ENCODE assay signal across 17 mouse cellular contexts in genomic region chr3:108132484-108132883, GRCm38 (mm10). TPM values are rescaled to one million over a fixed set of nuclear protein-coding genes. Genes with fewer than 3 reads are reported as not detected.
DNase-seq lines count a peak whose midpoint lies in the region; ATAC-seq lines count a peak whose summit lies in the region.
"Had no signal": no experiment of that assay in that cellular context is flagged by ENCODE, and none has a peak within 500 bp of the region (broad histone marks: within the 10 kb centered on the region; RNA-seq: fewer than 3 reads in every experiment).

No protein-coding gene starts in this region.

- peaks cover 100% of the 10 kb centered on the region for H3K79me2 ChIP-seq in macrophage (ENCODE audit: inconsistent target)

- H3K4me1 ChIP-seq in heart, embryonic 11.5 days (ENCODE audit: control insufficient read depth, insufficient read depth, low read length) = peaks cover 44% of the 10 kb centered on the region
- H3K4me1 ChIP-seq in intestine, embryonic 14.5 days (replicated peaks; ENCODE audit: control insufficient read depth, insufficient read depth, low read length) = peaks cover 6% of the 10 kb centered on the region; the same call in 1 of the 2 replicates

- H3K4me3 ChIP-seq in heart, embryonic 11.5 days (ENCODE audit: low read depth, low read length) = no peak overlapping the region
- H3K4me3 ChIP-seq in intestine, embryonic 14.5 days (ENCODE audit: low read depth, low read length) = no peak overlapping the region
- no peak overlapping the region for H3K4me3 ChIP-seq in macrophage (ENCODE audit: inconsistent target)
- H3K4me3 ChIP-seq: midbrain, embryonic 13.5 days; neural tube, embryonic 13.5 days had no signal

- no peak overlapping the region for H3K9ac ChIP-seq in heart, embryonic 11.5 days (ENCODE audit: low read depth, low read length)
- no peak overlapping the region for H3K9ac ChIP-seq in intestine, embryonic 14.5 days (ENCODE audit: low read length)
- H3K9ac ChIP-seq: midbrain, embryonic 13.5 days; neural tube, embryonic 13.5 days had no signal

- H3K27me3 ChIP-seq in heart, embryonic 11.5 days (ENCODE audit: control insufficient read depth, insufficient read depth, low read length) = no peaks in the 10 kb centered on the region
- H3K27me3 ChIP-seq in intestine, embryonic 14.5 days (replicated peaks; ENCODE audit: control insufficient read depth, insufficient read depth, low read length) = no peaks in the 10 kb centered on the region
- H3K27me3 ChIP-seq: midbrain, embryonic 13.5 days; neural tube, embryonic 13.5 days; Patski had no signal

- H3K4me2 ChIP-seq in heart, embryonic 11.5 days = no peak overlapping the region
- H3K4me2 ChIP-seq in intestine, embryonic 14.5 days (ENCODE audit: low read length) = no peak overlapping the region
- H3K4me2 ChIP-seq: midbrain, embryonic 13.5 days; neural tube, embryonic 13.5 days had no signal

- no peaks in the 10 kb centered on the region for H3K36me3 ChIP-seq in heart, embryonic 11.5 days (ENCODE audit: control insufficient read depth, insufficient read depth, low read length)
- H3K36me3 ChIP-seq in intestine, embryonic 14.5 days (ENCODE audit: control insufficient read depth, insufficient read depth, low read length) = no peaks in the 10 kb centered on the region
- H3K36me3 ChIP-seq in macrophage (ENCODE audit: inconsistent target) = no peaks in the 10 kb centered on the region
- H3K36me3 ChIP-seq: neural tube, embryonic 13.5 days had no signal

- peak overlapping the region; percentile 42 for H3K27ac ChIP-seq in heart, embryonic 11.5 days (ENCODE audit: low read depth, low read length)
- H3K27ac ChIP-seq in intestine, embryonic 14.5 days (ENCODE audit: low read depth) = no peak overlapping the region
- peak overlapping the region; percentile 90 for H3K27ac ChIP-seq in macrophage
- H3K27ac ChIP-seq: midbrain, embryonic 13.5 days; neural tube, embryonic 13.5 days had no signal

- 65% methylated on average over 1 of the region's 1 CpGs for WGBS in heart, embryonic 11.5 days (ENCODE audit: insufficient replicate concordance)
- WGBS in intestine, embryonic 14.5 days = 89% methylated on average over 1 of the region's 1 CpGs
- WGBS in macrophage (ENCODE audit: missing documents) = 83% methylated on average over 1 of the region's 1 CpGs

- no peak for DNase-seq in heart, adult 18-20 months
- peak; percentile 21 for DNase-seq in A20 (ENCODE audit: low read depth, low spot score)
- peak; percentile 41 for DNase-seq in intestine, embryonic 14.5 days (ENCODE audit: low spot score)
- DNase-seq in thymus, adult 18-20 months = no peak
- DNase-seq in Muller cell, postnatal 12 days (ENCODE audit: inconsistent ontology term) = no peak
- no peak for DNase-seq in ovary, postnatal 10 days (ENCODE audit: low spot score)
- DNase-seq: cerebellum, adult 18-20 months; gastrocnemius, postnatal 36 days had no signal

- ATAC-seq in heart, embryonic 11.5 days (replicated peaks; ENCODE audit: insufficient number of reproducible peaks, low FRiP score, low TSS enrichment) = no peak
- ATAC-seq in intestine, embryonic 14.5 days (replicated peaks; ENCODE audit: low FRiP score, low TSS enrichment, low read depth) = no peak
- ATAC-seq: forebrain, embryonic 14.5 days; inflammation-experienced regulatory T-cells, adult 6 months had no signal

- no peaks in the 10 kb centered on the region for H3K9me3 ChIP-seq in heart, embryonic 11.5 days (replicated peaks; ENCODE audit: control insufficient read depth, low read length)
- H3K9me3 ChIP-seq in intestine, embryonic 14.5 days (ENCODE audit: control insufficient read depth, low read length) = no peaks in the 10 kb centered on the region
- H3K9me3 ChIP-seq: midbrain, embryonic 13.5 days; neural tube, embryonic 13.5 days had no signal

RNA-seq across cellular contexts. Expression of gene Gnai3, which starts 13.5 kb away (rescaled TPM):
- polyA plus RNA-seq in heart, embryonic 11.5 days (2014; fragmentation: Nextera tagmentation; extraction: Ambion mirVana) = 91.3 and 102 TPM in 2 replicates
- 10 to 100 TPM; 18.9 to 19.7 TPM for total RNA-seq in heart, adult 18-20 months (2021)
- polyA plus RNA-seq in intestine, embryonic 14.5 days (2014; fragmentation: Nextera tagmentation; extraction: Ambion mirVana) = 171 and 182 TPM in 2 replicates
- 10 to 100 TPM; 20.6 to 66.4 (median 35.6) TPM for total RNA-seq in macrophage (2018; cell fraction: chromatin; rRNA removed)
- total RNA-seq in macrophage (2018; cell fraction: cytosol; rRNA removed) = 100 to 1,000 TPM in 10 of 26 experiments, 10 to 100 TPM in 16; 76.9 to 155 (median 97.7) TPM
- 100 to 1,000 TPM in 2 of 26 experiments, 10 to 100 TPM in 24; 44.4 to 109 (median 66.3) TPM for total RNA-seq in macrophage (2018; cell fraction: nucleus; rRNA removed)
- polyA plus RNA-seq in macrophage (2018) = 64.3 to 104 TPM (median 77.4 TPM) in 3 replicates

RNA-seq across cellular contexts. Expression of gene Gpr61, which starts 22.2 kb away (rescaled TPM):
- polyA plus RNA-seq in heart, embryonic 11.5 days (2014; fragmentation: Nextera tagmentation; extraction: Ambion mirVana) = 0.13 and 0.16 TPM in 2 replicates
- not detected for total RNA-seq in heart, adult 18-20 months (2021)
- polyA plus RNA-seq in intestine, embryonic 14.5 days (2014; fragmentation: Nextera tagmentation; extraction: Ambion mirVana) = 0.04 and 0.26 TPM in 2 replicates
- not detected for total RNA-seq in macrophage (2018; cell fraction: chromatin; rRNA removed)
- total RNA-seq in macrophage (2018; cell fraction: cytosol; rRNA removed) = not detected
- not detected for total RNA-seq in macrophage (2018; cell fraction: nucleus; rRNA removed)
- not detected in 3 replicates for polyA plus RNA-seq in macrophage (2018)
- total RNA-seq: adrenal gland, postnatal 14 days; gastrocnemius, postnatal 36 days had no signal
- polyA plus RNA-seq: inflammation-experienced regulatory T-cells, adult 6 months had no signal

RNA-seq across cellular contexts. Expression of gene Gnat2, which starts 39.9 kb away (rescaled TPM):
- 1.1 and 1.3 TPM in 2 replicates for polyA plus RNA-seq in heart, embryonic 11.5 days (2014; fragmentation: Nextera tagmentation; extraction: Ambion mirVana)
- under 1 TPM in 1 of 2 experiments, not detected in 1; 0.18 TPM for total RNA-seq in heart, adult 18-20 months (2021)
- polyA plus RNA-seq in intestine, embryonic 14.5 days (2014; fragmentation: Nextera tagmentation; extraction: Ambion mirVana) = 0.93 and 1.6 TPM in 2 replicates
- not detected for total RNA-seq in macrophage (2018; cell fraction: chromatin; rRNA removed)
- total RNA-seq in macrophage (2018; cell fraction: cytosol; rRNA removed) = under 1 TPM in 2 of 26 experiments, not detected in 24; 0.07 to 0.12 TPM
- not detected for total RNA-seq in macrophage (2018; cell fraction: nucleus; rRNA removed)
- not detected in 3 replicates for polyA plus RNA-seq in macrophage (2018)
- total RNA-seq: left cerebral cortex, postnatal 36 days had no signal
- polyA plus RNA-seq: inflammation-experienced regulatory T-cells, adult 6 months had no signal

RNA-seq across cellular contexts. Expression of gene Ampd2, which starts 46.0 kb away (rescaled TPM):
- 30.6 and 32.1 TPM in 2 replicates for polyA plus RNA-seq in heart, embryonic 11.5 days (2014; fragmentation: Nextera tagmentation; extraction: Ambion mirVana)
- 1 to 10 TPM; 4.6 to 5.8 TPM for total RNA-seq in heart, adult 18-20 months (2021)
- polyA plus RNA-seq in intestine, embryonic 14.5 days (2014; fragmentation: Nextera tagmentation; extraction: Ambion mirVana) = 38.6 and 42.2 TPM in 2 replicates
- total RNA-seq in macrophage (2018; cell fraction: chromatin; rRNA removed) = 100 to 1,000 TPM in 2 of 26 experiments, 10 to 100 TPM in 24; 21.4 to 129 (median 44.8) TPM
- total RNA-seq in macrophage (2018; cell fraction: cytosol; rRNA removed) = 10 to 100 TPM in 25 of 26 experiments, 1 to 10 TPM in 1; 9.3 to 16.5 (median 13.3) TPM
- 100 to 1,000 TPM in 1 of 26 experiments, 10 to 100 TPM in 25; 12.7 to 107 (median 33.1) TPM for total RNA-seq in macrophage (2018; cell fraction: nucleus; rRNA removed)
- 7.1 to 19.1 TPM (median 17.7 TPM) in 3 replicates for polyA plus RNA-seq in macrophage (2018)

RNA-seq across cellular contexts. Expression of gene Amigo1, which starts 53.7 kb away (rescaled TPM):
- polyA plus RNA-seq in heart, embryonic 11.5 days (2014; fragmentation: Nextera tagmentation; extraction: Ambion mirVana) = 1.3 and 1.9 TPM in 2 replicates
- 10 to 100 TPM; 18.2 to 19.4 TPM for total RNA-seq in heart, adult 18-20 months (2021)
- 3.0 and 3.5 TPM in 2 replicates for polyA plus RNA-seq in intestine, embryonic 14.5 days (2014; fragmentation: Nextera tagmentation; extraction: Ambion mirVana)
- 1 to 10 TPM in 9 of 26 experiments, under 1 TPM in 15, not detected in 2; 0.12 to 5.3 (median 0.65) TPM for total RNA-seq in macrophage (2018; cell fraction: chromatin; rRNA removed)
- total RNA-seq in macrophage (2018; cell fraction: cytosol; rRNA removed) = 1 to 10 TPM in 4 of 26 experiments, under 1 TPM in 22; 0.14 to 1.3 (median 0.62) TPM
- total RNA-seq in macrophage (2018; cell fraction: nucleus; rRNA removed) = 1 to 10 TPM in 12 of 26 experiments, under 1 TPM in 14; 0.32 to 5.2 (median 0.94) TPM
- 0.90 to 2.1 TPM (median 1.1 TPM) in 3 replicates for polyA plus RNA-seq in macrophage (2018)

Comparison
In these comparisons a context has a peak if more than half of its experiments do, and no peak if none do; other contexts are left out.
1. DNase-seq: peak in A20 (single experiment) and intestine, embryonic 14.5 days (single experiment); none in heart, adult 18-20 months (0 of 2), thymus, adult 18-20 months (0 of 2), Muller cell, postnatal 12 days (single experiment) and ovary, postnatal 10 days (single experiment).